Mouse (Mus musculus): ENCODE measurements around the gene Brpf1.

The Brpf1 gene

DNA sequence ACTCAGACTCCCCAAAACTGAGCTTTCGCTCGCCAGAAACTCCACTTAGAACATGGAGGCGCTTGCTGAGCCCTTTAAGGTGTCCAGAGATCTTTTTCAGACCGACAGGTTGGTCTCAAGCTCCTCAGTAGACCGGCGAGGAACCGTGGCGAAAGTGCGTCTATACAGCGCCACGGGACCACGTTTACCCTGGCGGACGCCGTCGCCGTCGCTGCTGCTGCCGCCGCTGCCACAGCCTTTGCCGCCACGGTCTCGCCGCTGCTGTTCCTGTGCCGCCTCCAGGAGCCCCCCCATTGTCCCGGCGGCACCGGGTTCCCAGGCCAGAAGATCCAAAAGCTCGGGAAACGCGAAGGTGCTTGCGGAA lies at the start of gene Brpf1:
Gene Brpf1 (plus strand): TSS at position 152 of the 364 bp plus-strand sequence.
- in situ Hi-C loops (cut with MboI, MseI): loop anchor here (10.0 kb wide), 1 partner anchor 1598 kb away; no protein-coding TSS in a partner anchor

DNA sequence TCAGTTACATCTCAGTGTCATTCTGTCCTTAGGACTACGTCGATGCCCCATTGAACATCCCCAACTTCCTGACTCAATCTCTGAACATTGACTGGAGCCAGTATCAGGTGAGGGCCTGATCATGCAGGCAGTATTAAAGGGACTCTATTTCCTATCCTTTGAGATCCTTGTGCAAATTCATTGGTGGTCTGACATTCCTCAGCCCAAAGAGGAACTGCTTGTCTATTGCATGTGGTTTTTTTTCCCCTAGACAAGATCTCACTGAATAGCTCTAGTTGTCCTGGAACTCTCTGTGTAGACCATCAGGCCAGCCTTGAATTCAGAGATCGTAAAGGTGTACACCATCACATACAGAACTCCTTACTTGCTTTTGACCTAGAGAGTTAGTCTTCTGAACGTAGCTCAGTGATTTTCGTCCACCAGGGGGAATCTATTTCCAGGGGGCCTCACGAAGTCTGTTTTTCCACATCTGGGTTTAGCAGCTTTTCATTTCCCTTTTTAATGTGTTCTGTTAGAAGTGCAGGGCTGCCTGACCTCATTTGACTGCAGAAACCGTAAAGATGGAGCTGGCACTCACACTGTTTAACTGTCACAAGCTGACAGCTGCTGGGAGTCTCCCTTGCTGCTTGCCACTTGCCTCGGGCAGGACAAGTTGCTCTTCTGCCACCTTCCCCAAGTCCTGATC lies 45.6 kb upstream of the Brpf1 start:
- in situ Hi-C loops (cut with MboI, MseI): loop anchor here (10.0 kb wide), 1 partner anchor 783 kb away; the partner anchor contains the start of gene Atp2b2

DNA sequence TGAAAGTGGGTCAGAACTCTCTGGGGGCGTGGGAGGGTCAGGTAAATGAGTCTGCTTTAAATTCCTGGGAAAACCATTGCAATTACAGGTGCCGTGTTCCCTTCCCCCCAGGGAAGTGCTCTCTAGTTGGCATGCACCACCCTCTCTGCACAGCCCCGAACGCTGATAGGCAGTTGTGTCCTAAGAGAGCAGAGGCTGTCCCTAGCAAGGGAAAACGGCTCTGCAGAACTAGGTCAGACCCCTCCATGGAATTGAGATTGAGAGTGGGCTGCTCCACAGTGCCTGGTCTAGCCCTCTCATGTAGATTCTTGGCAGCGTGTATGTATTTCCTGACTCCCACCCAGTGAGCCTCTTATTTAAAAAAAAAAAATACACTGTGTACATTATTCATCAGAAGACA lies 43.4 kb upstream of the Brpf1 start:
- in situ Hi-C loops (cut with MboI, MseI): loop anchor here (10.0 kb wide), 1 partner anchor 781 kb away; the partner anchor contains the start of gene Atp2b2

DNA sequence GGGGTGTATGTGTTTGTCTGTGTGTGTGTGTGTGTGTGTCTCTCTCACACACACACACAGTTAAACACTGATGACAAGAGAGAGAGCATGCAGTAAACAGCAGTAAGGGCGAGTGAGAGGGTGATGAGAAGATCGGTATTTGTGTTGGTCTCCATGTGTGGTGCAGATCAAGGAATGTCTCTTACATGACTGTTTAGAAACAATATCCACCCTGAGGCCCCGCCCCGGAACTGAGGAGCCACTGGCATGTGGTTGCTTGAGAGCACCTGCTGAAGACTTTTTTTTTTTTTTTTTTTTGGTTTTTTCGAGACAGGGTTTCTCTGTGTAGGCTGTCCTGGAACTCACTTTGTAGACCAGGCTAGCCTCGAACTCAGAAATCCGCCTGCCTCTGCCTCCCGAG lies 42.5 kb upstream of the Brpf1 start:
- in situ Hi-C loops (cut with MboI, MseI): loop anchor here (10.0 kb wide), 1 partner anchor 780 kb away; the partner anchor contains the start of gene Atp2b2

DNA sequence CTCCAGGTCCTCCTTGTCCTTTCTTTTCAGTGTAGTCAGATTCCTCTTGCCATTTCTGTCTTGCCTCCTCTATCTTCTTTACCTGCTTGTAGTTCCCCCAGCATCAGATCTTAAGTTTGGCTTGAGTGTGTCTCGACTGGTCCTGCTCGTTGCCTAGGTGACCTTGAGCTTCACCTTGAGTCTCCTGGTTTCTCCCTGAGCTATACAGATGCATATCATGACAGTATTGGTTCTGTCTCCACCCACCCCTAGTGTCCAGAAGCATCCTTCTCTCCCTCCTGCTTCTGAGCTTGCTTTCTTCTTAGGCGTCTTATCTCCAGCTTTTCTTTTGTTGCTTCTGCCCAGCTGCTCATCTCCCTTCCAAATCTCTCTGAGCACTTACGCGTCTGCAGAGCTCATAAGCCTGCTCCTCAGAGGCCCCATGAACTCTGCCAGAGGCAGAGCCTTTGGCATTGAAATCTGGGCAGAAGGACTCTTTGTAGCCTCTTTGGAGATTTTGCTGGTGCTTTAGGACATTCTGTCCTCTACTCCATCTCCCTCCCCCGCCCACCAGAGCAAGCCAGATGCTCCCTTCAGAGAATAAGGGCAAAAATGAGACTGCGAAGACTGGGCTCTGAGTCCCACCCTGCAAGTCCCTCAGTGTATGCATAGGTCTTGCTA lies 39.8 kb upstream of the Brpf1 start:
- in situ Hi-C loops (cut with MboI, MseI): loop anchor here (10.0 kb wide), 1 partner anchor 778 kb away; the partner anchor contains the start of gene Atp2b2

DNA sequence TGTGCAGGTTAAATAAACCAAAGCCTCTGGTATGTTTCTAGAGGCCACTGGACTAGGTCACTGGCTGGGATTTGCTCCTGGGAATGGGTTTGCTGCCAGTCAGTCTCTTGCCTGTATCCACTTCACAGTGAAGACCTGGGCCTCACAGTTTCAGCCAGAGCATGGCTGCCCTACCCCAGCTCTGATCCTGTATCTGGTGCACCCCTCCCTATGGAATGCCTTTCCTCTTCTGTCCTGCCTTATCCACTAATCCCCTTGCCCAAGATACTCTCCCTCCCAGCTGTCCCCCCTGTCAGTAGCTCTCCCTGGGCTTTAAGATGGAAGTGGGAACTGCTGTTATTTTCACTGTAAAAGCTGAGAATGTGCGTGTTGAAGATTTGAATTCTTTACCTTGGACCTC lies 38.9 kb upstream of the Brpf1 start:
- in situ Hi-C loops (cut with MboI, MseI): loop anchor here (10.0 kb wide), 1 partner anchor 777 kb away; the partner anchor contains the start of gene Atp2b2

DNA sequence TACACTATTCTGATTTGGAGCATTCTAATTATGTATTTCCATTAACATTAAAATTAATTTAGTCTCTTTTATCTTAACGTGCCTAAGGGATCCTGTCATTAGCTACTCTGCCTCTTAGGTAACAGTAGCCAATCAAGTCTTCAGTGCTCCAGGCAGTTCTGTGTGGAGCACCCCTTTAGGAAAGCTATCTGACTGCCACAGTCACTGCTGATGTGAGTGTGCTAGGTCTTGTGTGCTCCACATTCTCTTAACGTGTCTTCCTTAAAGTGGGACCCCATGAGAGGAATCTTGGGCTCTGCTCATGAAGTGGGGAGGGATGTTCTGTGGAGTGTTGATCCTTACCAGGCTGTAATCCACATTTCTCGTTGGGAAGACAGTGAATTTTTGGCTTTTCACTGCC lies 34.6 kb upstream of the Brpf1 start:
- in situ Hi-C loops (cut with MboI, MseI): no loop called here

DNA sequence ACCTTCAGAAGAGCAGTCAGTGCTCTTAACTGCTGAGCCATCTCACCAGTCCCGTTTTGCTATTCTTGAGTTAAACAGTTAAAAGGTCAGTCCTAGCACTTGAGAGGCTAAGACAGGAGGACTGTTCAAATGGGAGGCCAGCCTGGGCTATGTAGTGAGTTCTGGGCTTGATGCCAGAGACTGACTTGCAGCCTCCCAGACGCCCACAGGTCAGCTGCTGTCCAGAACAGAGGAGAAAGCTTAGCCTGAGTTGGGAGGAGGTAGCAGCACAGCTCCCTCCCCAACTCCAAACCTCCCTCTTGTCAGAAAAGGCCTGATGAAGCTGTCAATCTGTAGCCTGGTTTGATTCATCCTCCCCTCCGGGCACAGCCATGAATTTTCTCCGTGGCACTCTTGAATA lies 30.1 kb upstream of the Brpf1 start:
- in situ Hi-C loops (cut with MboI, MseI): no loop called here

DNA sequence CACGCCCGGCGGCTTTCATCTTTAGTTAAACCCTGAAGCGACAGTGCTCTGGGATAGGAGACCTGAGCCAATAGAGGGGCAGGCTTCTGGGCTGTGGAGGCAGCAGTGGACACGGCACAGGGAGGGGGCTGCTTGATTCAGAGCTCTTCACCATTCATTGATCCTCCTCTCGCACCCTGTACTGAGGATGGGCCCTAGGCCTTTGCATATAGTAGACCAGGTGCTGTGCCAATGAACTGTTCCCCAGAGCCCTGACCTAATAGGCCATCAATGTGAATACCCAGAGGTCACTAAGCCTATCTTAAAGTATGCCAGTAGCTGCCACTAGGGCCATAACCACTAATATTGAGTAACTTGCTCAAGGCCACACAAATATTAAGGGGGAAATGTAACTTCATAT lies 25.3 kb upstream of the Brpf1 start:
- in situ Hi-C loops (cut with MboI, MseI): no loop called here

DNA sequence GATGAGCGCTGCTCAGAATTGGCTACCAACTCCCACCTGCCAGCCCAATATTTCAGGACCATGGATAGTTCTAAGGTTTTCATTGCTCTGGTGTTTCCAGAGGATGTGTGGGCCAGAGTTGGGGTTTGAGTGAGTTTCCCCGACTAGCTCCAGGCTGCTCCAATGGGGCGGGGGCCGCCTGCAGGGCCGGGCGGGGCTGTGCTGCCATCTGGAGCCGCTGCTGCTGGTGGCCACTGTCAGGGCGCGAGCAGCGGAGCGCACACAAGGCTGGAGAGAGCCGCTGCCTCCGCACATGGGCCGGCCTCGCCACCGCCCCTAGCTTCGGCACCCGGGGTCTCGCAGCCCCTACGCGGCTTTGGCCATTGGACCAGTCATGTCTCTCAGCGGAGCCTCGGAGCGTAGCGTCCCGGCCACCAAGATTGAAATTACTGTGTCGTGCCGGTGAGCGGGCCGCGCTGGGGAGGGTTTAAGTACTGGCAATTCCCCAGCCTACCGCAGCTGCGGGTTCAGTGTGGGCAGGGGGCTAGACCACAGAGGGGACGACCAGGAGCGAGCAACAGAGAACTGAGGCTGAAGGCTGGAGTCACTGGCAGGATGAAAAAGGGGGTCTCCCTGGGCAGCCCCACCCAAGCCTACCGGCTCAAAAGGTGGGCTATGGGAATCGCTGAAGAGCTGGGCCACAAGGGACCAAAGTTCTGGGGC lies 24.7 kb upstream of the Brpf1 start, which contains the start of gene Cpne9:
Gene Cpne9 (plus strand): TSS at position 207 of the 702 bp plus-strand sequence.
- in situ Hi-C loops (cut with MboI, MseI): no loop called here

DNA sequence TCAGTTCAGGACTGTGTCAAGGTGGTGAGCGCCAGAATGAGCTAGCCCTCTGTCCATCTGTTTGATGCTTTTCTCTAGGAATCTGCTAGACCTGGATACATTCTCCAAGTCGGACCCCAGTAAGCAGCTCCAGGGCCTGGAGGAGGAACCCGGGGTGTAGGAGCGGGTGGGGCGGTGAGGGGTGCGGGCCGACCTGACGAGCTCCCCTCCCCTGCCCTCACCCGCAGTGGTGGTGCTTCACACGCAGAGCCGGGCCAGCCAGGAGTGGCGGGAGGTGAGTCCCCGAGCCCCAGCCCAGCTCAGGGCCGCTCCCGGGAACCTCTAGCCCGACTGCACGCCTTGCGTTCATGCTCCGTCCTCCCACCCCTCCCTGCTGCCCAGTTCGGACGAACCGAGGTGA lies 24.0 kb upstream of the Brpf1 start:
- in situ Hi-C loops (cut with MboI, MseI): no loop called here

DNA sequence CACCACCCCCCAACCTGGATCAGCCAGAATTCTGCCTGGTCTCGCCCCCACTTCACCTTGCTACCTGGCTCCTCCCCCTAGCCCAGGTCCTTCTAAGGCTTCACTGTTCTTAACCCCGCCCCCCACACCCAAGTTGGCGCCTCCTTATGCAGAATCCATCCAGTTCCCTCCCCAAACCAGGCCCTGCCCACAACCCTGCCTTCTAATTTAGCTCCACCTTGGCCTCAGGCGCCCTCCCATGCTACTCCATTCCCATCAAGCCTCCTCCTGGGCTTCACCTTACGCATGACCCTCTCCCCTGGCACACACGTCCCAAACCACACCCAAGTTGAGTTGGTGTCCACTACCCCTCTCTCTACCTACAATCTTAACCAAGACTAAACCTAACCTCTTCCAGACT lies 23.4 kb upstream of the Brpf1 start:
- in situ Hi-C loops (cut with MboI, MseI): no loop called here

DNA sequence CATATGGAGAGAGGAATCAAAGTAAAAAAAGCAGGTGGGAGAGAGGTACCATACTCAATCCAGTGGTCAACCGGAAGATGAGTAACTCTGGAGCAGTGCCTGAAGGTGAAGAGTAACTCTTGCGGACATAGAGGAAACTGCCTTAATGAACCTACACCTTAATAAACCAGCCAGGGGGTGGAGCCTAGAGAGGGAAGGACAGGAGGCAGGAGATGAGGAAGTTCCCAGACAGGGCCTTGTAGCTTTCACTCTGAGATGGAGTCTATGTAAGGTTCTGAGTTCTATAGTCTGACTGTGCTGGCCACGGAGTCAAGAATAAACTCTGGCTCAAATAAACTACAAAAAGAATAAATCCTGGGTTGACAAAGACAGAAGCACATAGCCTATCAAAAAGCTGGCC lies 22.0 kb upstream of the Brpf1 start:
- in situ Hi-C loops (cut with MboI, MseI): no loop called here

DNA sequence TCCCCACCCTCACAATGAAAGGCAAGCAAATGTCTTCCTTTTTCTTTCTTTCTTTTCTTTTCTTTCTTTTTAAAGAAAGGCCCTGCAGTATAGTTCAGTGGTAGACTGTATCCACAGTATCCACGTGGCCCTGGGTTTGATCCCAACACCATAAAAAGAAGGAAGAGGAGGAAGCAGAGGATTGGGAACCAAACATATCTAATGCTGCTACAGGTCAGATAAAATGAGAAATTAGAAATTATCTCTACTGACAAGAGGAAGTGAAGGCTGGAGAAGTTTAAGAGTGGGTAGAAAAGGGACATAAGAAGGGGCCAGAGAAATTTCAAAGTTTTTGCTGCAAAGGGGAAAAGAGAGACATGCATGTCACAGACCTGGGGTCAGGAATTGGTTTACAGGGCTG lies 20.6 kb upstream of the Brpf1 start:
- in situ Hi-C loops (cut with MboI, MseI): no loop called here

DNA sequence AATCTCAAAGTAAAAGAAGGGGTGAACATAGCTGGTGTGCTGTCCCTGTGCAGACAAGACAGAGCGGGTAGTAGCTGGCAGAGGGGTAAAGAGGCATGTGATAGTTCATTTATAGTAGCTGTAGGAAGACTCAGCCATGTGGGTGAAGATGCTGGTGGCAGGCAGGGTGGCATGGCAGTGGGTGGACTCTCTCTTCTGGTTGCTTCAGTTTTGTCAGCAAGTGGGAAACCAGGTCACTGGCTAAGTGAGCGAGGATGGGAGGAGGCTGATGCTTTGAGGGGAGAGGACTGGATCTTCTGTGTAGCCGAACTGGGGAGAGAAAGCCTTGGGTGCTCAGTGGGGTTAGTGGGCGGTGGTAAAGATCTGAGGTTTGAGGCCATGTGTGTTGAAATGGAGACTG lies 19.7 kb upstream of the Brpf1 start:
- in situ Hi-C loops (cut with MboI, MseI): no loop called here

DNA sequence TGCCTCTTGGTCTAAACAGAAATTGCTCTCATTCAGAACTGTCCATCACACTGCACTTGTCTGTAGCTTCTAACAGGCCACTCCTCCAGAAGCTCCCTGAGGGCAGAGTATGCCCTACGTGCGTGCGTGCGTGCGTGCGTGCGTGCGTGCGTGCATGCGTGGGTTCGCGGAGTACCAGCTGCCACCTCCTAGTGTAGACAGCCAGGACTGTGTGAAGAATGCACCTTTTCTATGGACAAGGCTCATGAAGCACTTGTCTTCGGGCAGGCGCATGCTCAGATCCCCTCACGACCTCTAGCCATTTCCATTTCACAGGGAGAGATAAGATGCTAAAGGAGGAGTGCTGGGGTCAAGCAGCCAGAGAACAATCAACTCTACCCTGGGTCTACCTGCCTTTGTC lies 17.6 kb upstream of the Brpf1 start:
- in situ Hi-C loops (cut with MboI, MseI): no loop called here

DNA sequence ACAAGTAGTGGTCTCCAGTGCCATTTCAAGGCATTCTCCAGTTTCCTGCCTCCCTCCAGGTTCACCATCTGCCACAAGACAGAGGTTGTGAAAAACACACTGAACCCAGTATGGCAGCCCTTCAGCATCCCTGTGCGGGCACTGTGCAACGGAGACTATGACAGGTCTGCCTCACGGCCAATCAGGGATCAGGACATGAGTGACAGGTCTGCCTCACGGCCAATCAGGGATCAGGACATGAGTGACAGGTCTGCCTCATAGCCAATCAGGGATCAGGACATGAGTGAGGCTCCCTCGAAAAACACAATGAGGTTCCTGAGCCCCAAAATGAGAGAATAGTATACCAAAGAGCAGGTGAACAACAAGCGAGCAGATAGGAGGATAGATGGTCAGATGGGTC lies 16.6 kb upstream of the Brpf1 start:
- in situ Hi-C loops (cut with MboI, MseI): no loop called here

DNA sequence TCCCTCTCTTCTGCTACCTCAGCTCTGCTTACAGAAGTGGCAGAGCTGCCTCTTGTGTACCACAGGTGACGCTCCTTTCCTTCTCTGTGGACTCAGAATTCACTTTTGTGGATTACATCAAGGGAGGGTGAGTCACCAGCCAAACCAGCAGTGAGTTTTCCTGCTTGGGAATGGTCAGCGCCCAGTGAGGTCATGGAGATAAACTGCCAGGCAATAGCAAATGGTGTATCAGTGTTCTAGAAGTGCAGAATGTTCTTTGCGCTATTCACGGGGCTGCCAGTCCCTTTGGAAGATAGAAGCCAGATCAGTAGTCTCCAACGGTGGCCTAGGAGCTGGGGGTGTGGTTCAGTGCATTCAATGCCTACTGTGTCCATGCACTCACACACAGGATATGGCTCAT lies 14.0 kb upstream of the Brpf1 start:
- in situ Hi-C loops (cut with MboI, MseI): no loop called here

DNA sequence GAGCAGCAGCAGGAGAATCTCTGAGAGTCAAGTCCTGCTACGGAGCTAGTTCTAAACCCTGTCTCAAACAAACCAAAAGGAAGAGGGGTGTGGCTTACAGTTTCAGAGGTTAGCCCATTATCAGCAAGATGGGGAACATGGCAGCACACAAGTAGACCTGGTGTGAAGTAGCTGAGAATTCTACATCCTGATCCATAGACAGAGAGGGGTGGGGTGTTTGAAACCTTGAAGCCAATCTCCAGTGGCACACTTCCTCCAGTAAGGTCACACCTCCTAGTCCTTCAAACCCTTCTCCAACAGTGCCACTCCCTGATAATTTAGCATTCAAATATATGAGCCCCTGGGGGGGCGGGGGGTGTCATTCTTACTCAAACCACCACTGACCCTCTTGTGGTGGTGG lies 10.9 kb upstream of the Brpf1 start:
- in situ Hi-C loops (cut with MboI, MseI): no loop called here

DNA sequence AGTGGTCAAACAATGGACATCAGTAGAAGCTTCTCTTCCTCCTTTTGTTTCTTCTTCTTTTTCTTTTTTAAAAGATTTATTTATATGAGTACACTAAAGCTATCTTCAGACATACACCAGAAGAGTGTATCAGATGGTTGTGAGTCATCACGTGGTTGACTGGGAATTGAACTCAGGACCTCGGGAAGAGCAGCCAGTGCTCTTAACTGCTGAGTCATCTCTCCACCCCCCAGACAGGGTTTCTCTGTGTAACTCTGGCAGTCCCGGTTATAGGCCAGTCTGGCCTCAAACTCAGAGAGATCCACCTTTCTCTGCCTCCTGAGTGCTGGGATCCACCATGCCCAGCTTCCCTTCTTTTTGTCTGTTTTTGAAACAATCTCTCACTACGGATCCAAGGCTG lies 10.3 kb upstream of the Brpf1 start:
- in situ Hi-C loops (cut with MboI, MseI): no loop called here

DNA sequence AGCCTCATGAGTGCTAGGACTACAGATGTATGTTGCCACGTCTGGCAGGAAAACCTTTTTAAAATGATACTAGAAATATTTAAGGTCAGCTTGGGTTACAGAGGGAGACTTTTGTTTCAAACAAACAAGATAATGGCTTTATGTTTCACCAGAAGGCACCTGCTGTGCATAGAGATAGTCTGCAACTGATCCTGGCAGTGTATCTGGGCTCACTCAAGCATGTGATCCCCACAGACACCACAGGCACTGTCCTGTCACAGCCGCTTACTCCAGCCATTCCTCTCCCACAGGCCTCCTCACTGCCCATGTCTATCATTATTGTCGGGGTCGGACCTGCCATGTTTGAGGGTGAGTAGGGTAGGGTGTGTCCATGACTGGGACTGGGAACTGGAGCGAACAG lies 5.6 kb upstream of the Brpf1 start:
- in situ Hi-C loops (cut with MboI, MseI): loop anchor here (5.0 to 10.0 kb wide), 2 partner anchors 254 to 1603 kb away; partner anchors contain the start of gene Thumpd3

DNA sequence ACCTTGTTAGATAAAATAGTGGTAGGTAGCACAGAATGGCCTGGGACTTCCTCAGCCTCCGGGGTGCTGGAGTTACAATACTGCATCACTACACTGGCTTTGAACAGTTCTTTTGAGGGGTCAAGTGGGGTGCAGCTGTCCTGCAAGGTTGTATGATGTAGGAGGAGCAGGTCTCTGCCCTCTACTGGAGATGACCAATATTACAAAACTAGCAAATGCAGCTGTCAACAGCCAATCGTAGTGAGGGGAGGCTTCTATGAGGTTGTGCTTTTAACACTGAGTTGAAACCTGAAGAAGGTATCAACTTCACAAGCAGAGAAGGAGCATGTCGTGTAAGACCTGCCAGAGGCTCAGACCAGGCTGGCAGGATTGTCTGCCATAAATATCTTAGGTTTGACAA lies 4.7 kb upstream of the Brpf1 start:
- in situ Hi-C loops (cut with MboI, MseI): loop anchor here (5.0 to 10.0 kb wide), 2 partner anchors 255 to 1603 kb away; partner anchors contain the start of gene Thumpd3
